8 mouse cellular contexts compared by ENCODE assay signal in the genomic region with DNA sequence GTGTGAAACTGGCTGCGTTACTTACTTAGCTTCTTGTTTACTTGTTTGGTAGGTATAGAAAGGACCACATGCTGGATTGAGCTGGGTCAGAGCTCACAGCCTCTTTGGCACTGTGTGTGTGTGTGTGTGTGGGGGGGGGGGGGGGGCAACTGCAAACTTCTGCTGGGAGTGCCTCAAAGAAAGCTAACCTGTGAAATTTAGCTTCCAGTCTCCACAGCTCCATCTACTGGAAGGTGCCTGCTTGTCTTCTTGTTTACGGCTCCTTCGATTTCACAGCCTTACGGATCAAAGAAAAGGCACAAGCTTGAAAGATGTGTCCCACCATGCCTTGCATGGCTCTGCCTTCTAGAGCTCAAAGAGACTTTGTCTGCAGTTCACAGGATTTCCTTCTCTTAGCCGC. TPM values are rescaled to one million over a fixed set of nuclear protein-coding genes. Genes with fewer than 3 reads are reported as not detected.
DNase-seq lines count a peak whose midpoint lies in the region; ATAC-seq and TF ChIP-seq lines count a peak whose summit lies in the region.

No protein-coding gene starts in this region.

- H3K27me3 ChIP-seq in hindbrain, embryonic 11.5 days (ENCODE audit: control insufficient read depth, insufficient read depth, low read length), result no peaks in the 10 kb centered on the region
- no peaks in the 10 kb centered on the region for H3K27me3 ChIP-seq in hindbrain, embryonic 14.5 days (ENCODE audit: control insufficient read depth, insufficient read depth, low read length)
- H3K27me3 ChIP-seq in megakaryocyte, embryonic 14.5 days (replicated peaks), result peaks cover 10% of the 10 kb centered on the region
- H3K27me3 ChIP-seq in forebrain, embryonic 13.5 days, result no peaks in the 10 kb centered on the region

- peak; percentile 34 for DNase-seq in hindbrain, embryonic 11.5 days (ENCODE audit: low spot score)
- DNase-seq in hindbrain, embryonic 14.5 days (ENCODE audit: low spot score), result no peak
- DNase-seq in CD8-positive naive resting alpha-beta T cell, adult 2 months (ENCODE audit: low read depth in 2 of 2, low spot score in 2 of 2), result peak; percentile 16 to 46
- no peak for DNase-seq in left cerebral cortex, adult 8-10 months (ENCODE audit: low spot score in 2 of 2)
- no peak for DNase-seq in layer of hippocampus, postnatal 10 days (ENCODE audit: low spot score in 2 of 2)

- no peak for TF ChIP-seq POLR2A in cortical plate, adult 2 months (IDR thresholded peaks at IDR 0.05; ENCODE audit: extremely low read depth, insufficient read depth, low read length)

- H3K4me1 ChIP-seq in hindbrain, embryonic 11.5 days (replicated peaks; ENCODE audit: control insufficient read depth, insufficient read depth, low read length), result no peaks in the 10 kb centered on the region
- H3K4me1 ChIP-seq in hindbrain, embryonic 14.5 days (replicated peaks; ENCODE audit: control insufficient read depth, insufficient read depth, low read length), result no peaks in the 10 kb centered on the region
- no peaks in the 10 kb centered on the region for H3K4me1 ChIP-seq in cortical plate, adult 2 months (ENCODE audit: control insufficient read depth, insufficient read depth, low read length)
- H3K4me1 ChIP-seq in megakaryocyte, embryonic 14.5 days, result peaks cover 19% of the 10 kb centered on the region
- H3K4me1 ChIP-seq in forebrain, embryonic 13.5 days, result no peaks in the 10 kb centered on the region

- no peak overlapping the region for H3K4me3 ChIP-seq in hindbrain, embryonic 11.5 days (ENCODE audit: low read depth, low read length)
- no peak overlapping the region for H3K4me3 ChIP-seq in hindbrain, embryonic 14.5 days (replicated peaks; ENCODE audit: low read length)
- H3K4me3 ChIP-seq in cortical plate, adult 2 months (ENCODE audit: insufficient read depth, low read length), result no peak overlapping the region
- H3K4me3 ChIP-seq in megakaryocyte, embryonic 14.5 days (replicated peaks), result peak overlapping the region; percentile 8
- no peak overlapping the region for H3K4me3 ChIP-seq in forebrain, embryonic 13.5 days

- no peak overlapping the region for H3K9ac ChIP-seq in hindbrain, embryonic 11.5 days (ENCODE audit: low read depth, low read length)
- no peak overlapping the region for H3K9ac ChIP-seq in hindbrain, embryonic 14.5 days
- no peak overlapping the region for H3K9ac ChIP-seq in forebrain, embryonic 13.5 days

- H3K4me2 ChIP-seq in hindbrain, embryonic 11.5 days (replicated peaks; ENCODE audit: low read depth, low read length), result no peak overlapping the region
- H3K4me2 ChIP-seq in hindbrain, embryonic 14.5 days (replicated peaks), result no peak overlapping the region
- no peak overlapping the region for H3K4me2 ChIP-seq in forebrain, embryonic 13.5 days

- no peak for ATAC-seq in hindbrain, embryonic 11.5 days (ENCODE audit: low FRiP score)
- ATAC-seq in hindbrain, embryonic 14.5 days (ENCODE audit: low FRiP score), result no peak
- no peak for ATAC-seq in forebrain, embryonic 13.5 days

- no peaks in the 10 kb centered on the region for H3K9me3 ChIP-seq in hindbrain, embryonic 11.5 days (ENCODE audit: control insufficient read depth, low read length)
- no peaks in the 10 kb centered on the region for H3K9me3 ChIP-seq in hindbrain, embryonic 14.5 days (ENCODE audit: control insufficient read depth, low read length)
- no peaks in the 10 kb centered on the region for H3K9me3 ChIP-seq in megakaryocyte, embryonic 14.5 days
- H3K9me3 ChIP-seq in forebrain, embryonic 13.5 days (replicated peaks), result no peaks in the 10 kb centered on the region

- no peak overlapping the region for H3K27ac ChIP-seq in hindbrain, embryonic 11.5 days (ENCODE audit: low read depth, low read length)
- no peak overlapping the region for H3K27ac ChIP-seq in hindbrain, embryonic 14.5 days
- no peak overlapping the region for H3K27ac ChIP-seq in cortical plate, adult 2 months (ENCODE audit: insufficient read depth, low read length)
- H3K27ac ChIP-seq in forebrain, embryonic 13.5 days, result no peak overlapping the region

- 35% methylated on average over 5 of the region's 5 CpGs for WGBS in hindbrain, embryonic 11.5 days
- 34% methylated on average over 5 of the region's 5 CpGs for WGBS in hindbrain, embryonic 14.5 days
- WGBS in forebrain, embryonic 13.5 days, result 26% methylated on average over 5 of the region's 5 CpGs

- peak; percentile 59 for TF ChIP-seq CTCF in cortical plate, adult 2 months (IDR thresholded peaks at IDR 0.05; ENCODE audit: extremely low read depth, insufficient read depth, low read length)

- no peaks in the 10 kb centered on the region for H3K36me3 ChIP-seq in hindbrain, embryonic 11.5 days (ENCODE audit: control insufficient read depth, insufficient read depth, low read length)
- no peaks in the 10 kb centered on the region for H3K36me3 ChIP-seq in hindbrain, embryonic 14.5 days (replicated peaks; ENCODE audit: control insufficient read depth, insufficient read depth)
- no peaks in the 10 kb centered on the region for H3K36me3 ChIP-seq in megakaryocyte, embryonic 14.5 days (replicated peaks; ENCODE audit: low read length)
- no peaks in the 10 kb centered on the region for H3K36me3 ChIP-seq in forebrain, embryonic 13.5 days (ENCODE audit: poor library complexity, severe bottlenecking)

RNA-seq across cellular contexts. Expression of gene Ube2d1, which starts 17.4 kb away (rescaled TPM):
- polyA plus RNA-seq in hindbrain, embryonic 11.5 days (2014; fragmentation: Nextera tagmentation; extraction: Ambion mirVana), result 192 and 221 TPM in 2 replicates
- polyA plus RNA-seq in hindbrain, embryonic 14.5 days (2014; fragmentation: Nextera tagmentation; extraction: Ambion mirVana), result 213 and 224 TPM in 2 replicates
- polyA plus RNA-seq in cortical plate, adult 2 months (2012; rRNA removed), result 104 TPM in 2 replicates
- polyA plus RNA-seq in megakaryocyte, embryonic 14.5 days (2012; ENCODE audit: insufficient read depth, low replicate concordance), result 5.0 and 6.5 TPM in 2 replicates
- 142 and 155 TPM in 2 replicates for polyA plus RNA-seq in forebrain, embryonic 13.5 days (2015; fragmentation: Nextera tagmentation; extraction: Ambion mirVana)
- 10 to 100 TPM; 44.2 to 53.7 (median 48.5) TPM for total RNA-seq in left cerebral cortex, adult 8-10 months (2022)
- total RNA-seq in layer of hippocampus, postnatal 10 days (2021), result 10 to 100 TPM; 70.3 to 79.7 TPM

RNA-seq across cellular contexts. Expression of gene Cisd1, which starts 42.3 kb away (rescaled TPM):
- polyA plus RNA-seq in hindbrain, embryonic 11.5 days (2014; fragmentation: Nextera tagmentation; extraction: Ambion mirVana), result 145 and 152 TPM in 2 replicates
- polyA plus RNA-seq in hindbrain, embryonic 14.5 days (2014; fragmentation: Nextera tagmentation; extraction: Ambion mirVana), result 319 and 327 TPM in 2 replicates
- polyA plus RNA-seq in cortical plate, adult 2 months (2012; rRNA removed), result 172 and 178 TPM in 2 replicates
- polyA plus RNA-seq in megakaryocyte, embryonic 14.5 days (2012; ENCODE audit: insufficient read depth, low replicate concordance), result 31.8 and 32.1 TPM in 2 replicates
- polyA plus RNA-seq in forebrain, embryonic 13.5 days (2015; fragmentation: Nextera tagmentation; extraction: Ambion mirVana), result 221 and 227 TPM in 2 replicates
- 100 to 1,000 TPM; 121 to 129 (median 127) TPM for total RNA-seq in left cerebral cortex, adult 8-10 months (2022)
- total RNA-seq in layer of hippocampus, postnatal 10 days (2021), result 100 to 1,000 TPM; 122 to 130 TPM

RNA-seq across cellular contexts. Expression of gene Ipmk, which starts 45.1 kb away (rescaled TPM):
- polyA plus RNA-seq in hindbrain, embryonic 11.5 days (2014; fragmentation: Nextera tagmentation; extraction: Ambion mirVana), result 20.9 and 21.4 TPM in 2 replicates
- polyA plus RNA-seq in hindbrain, embryonic 14.5 days (2014; fragmentation: Nextera tagmentation; extraction: Ambion mirVana), result 25.5 and 25.9 TPM in 2 replicates
- polyA plus RNA-seq in cortical plate, adult 2 months (2012; rRNA removed), result 15.3 and 16.3 TPM in 2 replicates
- 5.1 and 14.8 TPM in 2 replicates for polyA plus RNA-seq in megakaryocyte, embryonic 14.5 days (2012; ENCODE audit: insufficient read depth, low replicate concordance)
- 15.1 and 18.1 TPM in 2 replicates for polyA plus RNA-seq in forebrain, embryonic 13.5 days (2015; fragmentation: Nextera tagmentation; extraction: Ambion mirVana)
- 10 to 100 TPM; 25.8 to 31.7 (median 29.2) TPM for total RNA-seq in left cerebral cortex, adult 8-10 months (2022)
- total RNA-seq in layer of hippocampus, postnatal 10 days (2021), result 10 to 100 TPM; 32.5 to 33.6 TPM

Comparison
In these comparisons a context has a peak if more than half of its experiments do, and no peak if none do; other contexts are left out.
1. DNase-seq: peak in hindbrain, embryonic 11.5 days (single experiment) and CD8-positive naive resting alpha-beta T cell, adult 2 months (2 of 2); none in hindbrain, embryonic 14.5 days (single experiment), left cerebral cortex, adult 8-10 months (0 of 2) and layer of hippocampus, postnatal 10 days (0 of 2).
2. RNA of gene Ube2d1, which starts 17.4 kb away (polyA plus RNA-seq): 192 to 221 TPM in hindbrain, embryonic 11.5 days, 213 to 224 TPM in hindbrain, embryonic 14.5 days, 142 to 155 TPM in forebrain, embryonic 13.5 days and 104 TPM in cortical plate, adult 2 months; 5.0 to 6.5 TPM in megakaryocyte, embryonic 14.5 days; every median in the first group is over 10 times any median in the second.